Mouse (Mus musculus) kidney, postnatal 0 days (tissue): ENCODE data around the gene Zglp1. TPM values are rescaled to one million over a fixed set of nuclear protein-coding genes. Genes with fewer than 3 reads are reported as not detected.

Experiments used
- ATAC-seq: fragments of 200-750 bp; cut with Nextera tagmentation; replicated peaks from 2 replicates; pipeline ENCODE4 v1.8.0; 2017; ENCODE audit warnings: low read depth, moderate number of reproducible peaks, moderate TSS enrichment, moderate library complexity; ENCODE audit not compliant: low FRiP score
- DNase-seq: peaks from one replicate; pipeline ENCODE4 v3.0.0-alpha.2; 2016; ENCODE audit warnings: low spot score
- H3K27ac ChIP-seq: fragments of 300-500 bp; sonication (generic); 2 replicates; pipeline ENCODE4 v1.5.1; 2014; ENCODE audit warnings: mild to moderate bottlenecking
- H3K27me3 ChIP-seq: fragments of 300-500 bp; sonication (generic); 2 replicates; pipeline ENCODE4 v1.6.1; 2014; ENCODE audit warnings: low read length, mixed read lengths; ENCODE audit not compliant: insufficient read depth
- H3K36me3 ChIP-seq: fragments of 300-500 bp; sonication (generic); 2 replicates; pipeline ENCODE4 v1.6.1; 2014; ENCODE audit warnings: low read length, mixed read lengths; ENCODE audit not compliant: insufficient read depth
- H3K4me1 ChIP-seq: fragments of 300-500 bp; sonication (generic); replicated peaks from 2 replicates; pipeline ENCODE4 v1.6.1; 2014; ENCODE audit warnings: antibody characterized with exemption, low read length, mixed read lengths; ENCODE audit not compliant: insufficient read depth
- H3K4me2 ChIP-seq: fragments of 300-500 bp; sonication (generic); 2 replicates; pipeline ENCODE4 v1.6.1; 2014; ENCODE audit warnings: mild to moderate bottlenecking, low read length, moderate library complexity, mixed read lengths
- H3K4me3 ChIP-seq: fragments of 300-500 bp; sonication (generic); replicated peaks from 2 replicates; pipeline ENCODE4 v1.5.1; 2014; ENCODE audit warnings: low read depth, low read length
- H3K9ac ChIP-seq: fragments of 300-500 bp; sonication (generic); 2 replicates; pipeline ENCODE4 v1.6.1; 2014; ENCODE audit warnings: low read depth, low read length
- H3K9me3 ChIP-seq: fragments of 300-500 bp; sonication (generic); replicated peaks from 2 replicates; pipeline ENCODE4 v1.6.1; 2016; ENCODE audit warnings: low read length, inconsistent platforms, mixed read lengths
- CTCF ChIP-seq: IDR thresholded peaks from 2 replicates; pipeline ENCODE4 v1.5.1; 2016; ENCODE audit warnings: antibody characterized with exemption, low read depth, mild to moderate bottlenecking, moderate library complexity
- WGBS: fragments of 180-500 bp; shearing (Covaris S2); extraction: QIAGEN DNeasy Blood & Tissue Kit; methylation state at CpG from one replicate; pipeline ENCODE4 v1.1.7; 2014; 5-methylcytosine and 5-hydroxymethylcytosine counted together
- polyA plus RNA-seq: library from polyadenylated mRNA; unstranded; fragments of >200 nt; fragmentation: Nextera tagmentation; extraction: Ambion mirVana; gene quantifications from 2 replicates; pipeline ENCODE4 v1.2.1, GENCODE M21; 2015

The Zglp1 gene
- 0.29 TPM in 1 of 2 replicates, not detected in the other for polyA plus RNA-seq

DNA sequence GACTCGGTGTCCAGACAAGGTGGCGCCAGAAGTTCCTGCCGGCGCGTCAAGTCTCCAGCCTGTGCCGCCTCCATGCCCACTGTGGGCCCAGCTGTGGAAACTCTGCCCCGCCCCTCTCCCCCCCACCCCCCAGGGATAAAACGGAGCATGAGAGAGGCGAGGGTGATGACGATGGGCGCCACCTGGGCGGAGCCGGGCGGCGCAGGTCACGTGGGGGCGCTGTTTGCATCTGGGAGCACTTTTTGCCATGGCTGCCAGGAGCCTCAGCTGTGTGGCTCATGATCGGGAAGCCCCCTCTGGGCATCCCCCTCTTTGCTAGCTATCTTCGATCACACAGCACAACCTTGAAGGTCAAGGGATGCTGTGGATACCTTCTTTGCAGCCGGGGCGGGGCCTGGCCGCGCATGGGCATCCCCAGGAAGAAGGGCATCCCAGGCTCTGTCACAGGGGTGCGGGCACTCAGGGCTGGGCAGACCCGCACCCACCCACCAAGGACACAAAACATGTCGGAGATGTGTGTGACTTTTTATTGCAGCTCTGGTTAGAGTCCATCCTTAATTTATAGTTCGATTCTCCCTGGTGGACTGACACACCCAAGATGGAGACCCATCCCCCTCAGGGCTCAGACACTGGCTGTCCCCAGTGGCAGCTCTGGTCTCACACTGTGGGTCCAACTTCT lies at the start of gene Zglp1:
Gene Zglp1 (minus strand): TSS at position 88 of the 679 bp plus-strand sequence.
- H3K4me2 ChIP-seq = no peak within 1 kb of the TSS
- H3K9ac ChIP-seq = no peak within 1 kb of the TSS
- ATAC-seq (no peak), DNase-seq (no peak)
- 87% methylated on average over 27 of the region's 27 CpGs for WGBS
- TF ChIP-seq CTCF = no peak
- H3K4me3 ChIP-seq = no peak within 1 kb of the TSS
- no peaks in the 10 kb centered on the region for H3K9me3 ChIP-seq
- H3K27me3 ChIP-seq = no peaks in the 10 kb centered on the region
- no peak within 1 kb of the TSS for H3K27ac ChIP-seq
- H3K36me3 ChIP-seq = peaks cover 18% of the 10 kb centered on the region; the same call in 1 of the 2 replicates
- 0 out of 2 replicates have a peak, but pooled peaks cover 1% of the 10 kb centered on the region for H3K4me1 ChIP-seq

GRCm38 (mm10) chr9:21115105-21115504 lies 48.2 kb upstream of the Zglp1 start:
- Histone ChIP-seq H3K4me1 (no peaks in the 10 kb centered on the region), H3K4me2 (no peak overlapping the region), H3K27me3 (no peaks in the 10 kb centered on the region), H3K27ac (no peak overlapping the region), H3K4me3 (no peak overlapping the region), H3K9me3 (no peaks in the 10 kb centered on the region), H3K36me3 (0 out of 2 replicates have a peak, but pooled peaks cover 1% of the 10 kb centered on the region), H3K9ac (no peak overlapping the region)
- TF ChIP-seq CTCF = no peak
- 93% methylated on average over 8 of the region's 8 CpGs for WGBS
- ATAC-seq (no peak), DNase-seq (no peak)

DNA sequence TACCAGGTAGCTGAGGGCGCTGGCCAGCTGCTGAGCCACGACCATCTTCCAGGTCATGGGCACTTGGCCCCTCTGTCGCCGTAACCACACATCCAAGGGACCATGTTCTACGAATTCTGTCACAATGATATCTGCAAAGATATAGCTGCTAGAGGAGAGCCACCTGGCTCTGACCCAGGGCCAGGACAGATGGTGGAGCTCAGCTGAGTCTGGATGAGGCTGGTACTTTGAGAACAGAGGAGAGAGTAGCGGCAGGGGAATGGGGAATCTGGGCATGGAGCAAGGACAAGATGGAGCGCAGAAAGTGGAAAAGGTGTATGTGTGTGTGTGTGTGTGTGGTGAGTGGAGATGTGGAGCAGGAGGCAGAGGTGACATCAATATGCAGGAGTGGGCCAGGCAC lies 47.3 kb upstream of the Zglp1 start:
- ATAC-seq (no peak), DNase-seq (no peak)
- Histone ChIP-seq H3K4me2 (no peak overlapping the region), H3K9me3 (no peaks in the 10 kb centered on the region), H3K4me1 (no peaks in the 10 kb centered on the region), H3K9ac (no peak overlapping the region), H3K36me3 (no peaks in the 10 kb centered on the region), H3K4me3 (no peak overlapping the region), H3K27me3 (no peaks in the 10 kb centered on the region), H3K27ac (no peak overlapping the region)
- WGBS = 84% methylated on average over 7 of the region's 7 CpGs
- TF ChIP-seq CTCF = no peak

GRCm38 (mm10) chr9:21113751-21114150 lies 46.9 kb upstream of the Zglp1 start:
- ATAC-seq = no peak
- Histone ChIP-seq H3K4me2 (no peak overlapping the region), H3K36me3 (no peaks in the 10 kb centered on the region), H3K4me3 (no peak overlapping the region), H3K27me3 (no peaks in the 10 kb centered on the region), H3K9me3 (no peaks in the 10 kb centered on the region), H3K4me1 (no peaks in the 10 kb centered on the region), H3K9ac (no peak overlapping the region), H3K27ac (no peak overlapping the region)
- no peak for TF ChIP-seq CTCF
- 77% methylated on average over 6 of the region's 6 CpGs for WGBS
- DNase-seq = no peak

- no peak overlapping the region for H3K4me3 ChIP-seq
- no peak for ATAC-seq
- H3K4me2 ChIP-seq = no peak overlapping the region
- no peaks in the 10 kb centered on the region for H3K4me1 ChIP-seq
- no peaks in the 10 kb centered on the region for H3K27me3 ChIP-seq
- H3K36me3 ChIP-seq = no peaks in the 10 kb centered on the region
- H3K27ac ChIP-seq = no peak overlapping the region
- H3K9ac ChIP-seq = no peak overlapping the region
- no peaks in the 10 kb centered on the region for H3K9me3 ChIP-seq
- no peak for DNase-seq
- TF ChIP-seq CTCF = no peak
- WGBS = 50% methylated on average over 23 of the region's 23 CpGs
Measured at GRCm38 (mm10) chr9:21107607-21108237, 40.8 kb upstream of the Zglp1 start.

DNA sequence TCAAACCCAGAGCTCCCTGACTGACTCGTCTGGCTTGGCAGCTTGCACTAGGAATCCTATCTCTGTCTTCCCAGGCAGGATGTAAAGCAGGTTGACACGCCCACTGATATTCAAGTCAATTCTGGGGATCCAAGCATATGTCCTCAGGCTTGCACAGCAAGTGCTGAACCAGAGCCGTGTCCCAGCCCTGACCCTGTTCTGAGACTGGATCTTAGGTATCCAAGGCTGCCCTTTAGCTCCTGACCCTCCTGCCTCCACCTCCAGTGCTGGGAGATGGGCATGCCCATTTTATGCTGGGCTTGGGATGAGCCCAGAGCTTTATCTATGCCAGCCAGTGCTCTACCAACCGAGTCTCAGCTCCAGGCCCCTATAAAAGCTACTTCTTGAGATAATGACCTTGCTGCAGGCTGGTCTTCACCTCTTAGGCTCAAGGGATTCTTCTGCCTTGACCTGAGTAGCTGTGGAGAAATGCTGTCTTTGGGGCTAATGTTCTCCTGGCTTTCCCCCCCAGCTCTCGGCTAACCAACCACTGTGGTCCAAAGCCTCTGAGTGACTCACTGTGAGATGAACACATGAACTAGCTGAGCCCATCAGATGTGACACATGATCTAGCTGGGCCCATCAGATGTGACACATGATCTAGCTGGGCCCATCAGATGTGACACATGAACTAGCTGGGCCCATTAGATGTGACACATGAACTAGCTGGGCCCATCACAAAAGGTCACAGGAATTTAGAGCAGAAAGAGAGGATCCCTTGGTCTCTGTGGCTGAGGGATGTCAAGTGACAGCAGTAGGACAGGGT lies 39.1 kb upstream of the Zglp1 start:
- no peak overlapping the region for H3K4me2 ChIP-seq
- H3K9me3 ChIP-seq = no peaks in the 10 kb centered on the region
- H3K27ac ChIP-seq = no peak overlapping the region
- H3K4me3 ChIP-seq = no peak overlapping the region
- no peak for TF ChIP-seq CTCF
- H3K27me3 ChIP-seq = no peaks in the 10 kb centered on the region
- no peak overlapping the region for H3K9ac ChIP-seq
- H3K36me3 ChIP-seq = no peaks in the 10 kb centered on the region
- H3K4me1 ChIP-seq = no peaks in the 10 kb centered on the region
- 64% methylated on average over 5 of the region's 5 CpGs for WGBS
- DNase-seq = no peak
- ATAC-seq = 0 out of 2 replicates have a peak, but pooled peaks have one; percentile 15
